Mouse (Mus musculus) mesoderm, embryonic 11.5 days (tissue): Measurements from ENCODE around the gene Plekhg2.
A peak's percentile ranks its signal among the peaks of the same experiment; 100 is the strongest.
"Not testable (repeated sequence)": the region's sequence is repeated elsewhere in the genome, so short reads cannot be mapped to it uniquely, and the experiment has no call there.

Experiments
- DNase-seq: peaks from one replicate; pipeline ENCODE4 v3.0.0-alpha.2; 2012; ENCODE audit warnings: low read depth, low spot score

The Plekhg2 gene

DNA sequence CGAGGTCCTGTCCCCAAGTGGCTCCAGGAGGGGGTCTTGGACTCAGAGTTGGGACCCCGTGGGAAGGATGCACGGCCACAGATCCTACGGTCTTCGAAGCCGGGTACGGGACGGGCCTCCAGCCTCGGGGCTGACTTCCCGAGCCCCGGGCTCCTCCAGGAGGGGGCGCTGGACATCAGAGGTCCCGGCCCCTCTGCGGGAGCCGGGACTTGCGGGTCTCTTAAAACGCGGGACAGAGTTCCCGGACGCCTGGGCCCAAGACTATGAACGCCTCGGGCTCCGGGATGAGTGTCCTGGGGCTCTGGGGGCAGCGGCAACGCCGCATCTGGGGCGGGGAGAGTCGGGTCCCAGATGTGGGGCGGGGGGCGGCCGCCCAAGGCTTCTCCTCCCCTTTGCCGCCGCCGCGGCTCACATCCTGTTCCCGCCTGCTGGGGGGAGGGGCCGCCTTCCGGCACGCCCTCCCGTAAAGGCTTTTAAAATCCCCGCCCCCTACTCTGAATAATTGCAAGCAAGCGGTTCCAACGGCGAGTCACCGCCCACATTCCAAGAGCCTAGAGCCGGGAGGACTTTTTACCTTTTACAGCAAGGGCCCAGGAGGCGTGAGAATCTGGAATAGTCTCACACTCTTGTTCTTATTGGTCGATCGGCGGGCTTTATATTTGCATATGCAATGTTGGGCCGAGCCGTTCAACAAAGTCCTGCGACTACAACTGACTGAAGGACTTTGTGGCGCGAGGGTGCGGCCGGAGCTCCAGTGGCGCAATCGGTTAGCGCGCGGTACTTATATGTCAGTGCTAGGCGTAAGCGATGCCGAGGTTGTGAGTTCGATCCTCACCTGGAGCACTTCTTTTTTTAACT lies at the start of gene Plekhg2:
Gene Plekhg2 (minus strand): TSS at position 349 of the 858 bp plus-strand sequence.
- peak; percentile 99 for DNase-seq

DNA sequence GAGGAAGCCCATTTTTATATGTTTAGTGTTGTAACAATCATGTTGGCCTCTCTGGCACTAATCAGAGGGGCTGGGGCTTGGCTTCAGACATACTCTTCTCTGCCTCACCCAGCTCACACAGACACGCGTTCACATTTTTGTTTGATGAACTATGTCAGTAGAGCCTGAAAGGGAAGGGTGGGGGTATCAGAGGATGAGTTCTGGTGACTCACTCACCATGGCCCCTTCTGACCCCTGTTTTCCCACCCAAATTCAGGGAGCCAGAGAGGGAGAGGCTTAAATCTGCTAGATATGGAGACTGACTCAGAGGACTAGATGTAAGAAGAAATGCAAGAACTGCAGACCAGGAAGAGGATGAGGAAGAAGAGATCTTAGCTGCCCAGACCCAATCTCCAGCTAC lies 47.0 kb upstream of the Plekhg2 start:
- no peak for DNase-seq

DNA sequence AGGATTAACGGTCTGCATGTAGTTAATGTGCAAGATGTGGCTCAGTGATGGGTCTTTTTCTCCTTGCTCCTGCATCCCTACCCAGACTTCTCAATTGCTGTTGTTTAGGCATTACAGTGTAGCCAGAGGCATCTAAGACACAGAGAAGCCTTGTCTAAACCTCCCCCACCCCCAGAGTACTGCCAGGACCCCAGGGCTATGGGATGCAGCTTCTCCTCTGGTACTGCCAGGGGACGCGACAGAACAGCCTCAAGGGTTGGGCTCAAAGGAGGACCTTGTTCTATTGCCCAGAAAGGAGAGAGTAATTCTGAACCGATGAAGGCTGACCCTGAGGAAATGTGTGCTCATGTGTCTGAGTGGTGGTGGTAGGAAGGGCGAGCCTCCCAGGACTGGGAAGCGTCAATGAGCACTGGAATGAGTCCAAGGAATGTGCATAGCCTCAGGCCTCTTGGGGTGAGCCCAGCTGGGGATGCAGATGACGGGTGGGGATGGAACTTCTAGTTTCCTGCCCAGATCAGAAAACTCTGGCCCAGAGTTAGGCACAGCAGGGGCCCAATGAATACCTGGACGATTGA lies 45.8 kb upstream of the Plekhg2 start:
- DNase-seq, result no peak

DNA sequence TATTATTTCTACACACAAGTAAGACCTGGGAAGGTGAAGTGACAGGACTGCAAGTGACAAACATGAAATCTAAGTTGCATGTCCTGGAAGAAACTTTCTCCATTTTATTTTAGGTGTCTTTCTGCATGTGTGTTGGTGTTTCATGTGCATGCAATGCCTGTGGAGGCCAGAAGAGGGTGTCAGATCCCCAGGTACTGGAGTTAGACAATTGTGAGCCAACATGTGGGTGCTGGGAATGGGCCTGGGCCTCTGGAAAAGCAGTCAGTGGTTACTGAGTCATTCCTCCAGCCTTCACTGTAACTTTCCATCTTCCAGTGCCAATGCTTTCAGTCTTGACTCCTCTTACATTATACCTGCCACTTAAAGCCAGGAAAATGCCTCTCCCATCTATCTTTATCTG lies 45.0 kb upstream of the Plekhg2 start:
- DNase-seq, result no peak

DNA sequence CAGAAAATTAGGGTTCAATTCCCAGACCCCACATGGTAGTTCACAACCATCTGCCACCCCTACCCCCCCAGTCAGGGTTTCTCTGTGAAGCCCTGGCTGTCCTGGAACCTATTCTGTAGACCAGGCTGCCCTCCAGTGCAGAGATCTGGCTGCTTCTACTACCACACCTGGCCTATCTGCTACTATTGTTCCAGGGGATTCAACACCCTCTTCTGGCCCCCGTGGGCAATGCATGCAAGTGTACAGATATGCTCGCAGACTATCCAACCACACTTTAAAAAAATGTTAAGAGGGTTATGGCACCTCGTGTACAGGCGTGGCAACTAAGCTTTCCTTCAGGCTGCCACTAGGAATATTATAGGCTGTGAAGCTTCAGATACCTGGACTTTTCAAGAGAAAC lies 40.4 kb upstream of the Plekhg2 start:
- DNase-seq, result no peak

DNA sequence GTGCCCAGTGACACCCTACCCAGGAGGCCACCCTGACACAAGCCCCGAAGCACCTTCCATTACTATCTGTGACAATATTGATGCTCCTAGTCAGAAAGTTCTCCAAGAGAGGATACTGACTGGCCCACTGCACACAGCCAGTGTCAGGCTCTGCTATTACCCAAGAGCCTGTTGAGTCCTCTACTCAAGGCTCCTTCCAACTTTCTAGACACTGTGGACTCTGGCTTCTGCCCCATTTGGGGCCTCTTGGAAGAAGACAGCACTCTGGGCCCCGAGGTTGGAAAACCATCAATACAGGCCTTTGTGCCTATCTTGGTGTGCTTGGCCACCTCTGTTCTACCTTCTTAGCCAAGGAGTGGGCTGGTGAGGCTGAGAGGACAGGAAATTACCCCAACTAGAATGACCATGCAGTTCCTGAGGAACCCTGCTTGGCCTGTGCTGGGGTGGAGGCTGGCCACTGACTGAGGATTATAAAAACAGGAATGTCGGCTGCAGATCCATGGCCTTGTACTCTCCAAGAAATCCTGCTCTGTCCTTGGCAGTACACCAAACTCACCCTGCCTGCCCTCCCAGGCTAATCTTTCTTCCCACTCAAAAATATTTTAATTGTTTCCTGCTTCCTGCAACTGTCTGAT lies 38.6 kb upstream of the Plekhg2 start:
- no peak for DNase-seq

DNA sequence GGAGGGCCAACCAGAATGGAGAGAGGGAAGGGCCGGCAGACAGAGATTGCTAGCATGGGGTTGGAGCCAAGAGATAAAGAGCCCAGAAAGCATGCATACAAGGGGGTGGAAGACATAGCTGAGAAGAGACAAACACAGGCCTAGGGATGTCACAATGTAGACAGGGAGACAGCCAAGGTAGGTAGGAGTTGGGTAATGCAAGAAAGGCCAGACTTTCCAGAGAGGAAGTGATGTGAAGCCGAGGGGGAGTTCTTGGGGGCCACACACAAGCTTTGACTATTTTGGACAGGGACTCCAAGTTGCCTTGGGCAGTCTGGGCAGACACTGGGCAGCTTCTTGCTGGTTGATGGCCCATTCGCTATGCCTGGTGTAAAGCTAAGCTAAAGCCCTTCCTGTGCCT lies 29.5 kb upstream of the Plekhg2 start:
- no peak for DNase-seq

DNA sequence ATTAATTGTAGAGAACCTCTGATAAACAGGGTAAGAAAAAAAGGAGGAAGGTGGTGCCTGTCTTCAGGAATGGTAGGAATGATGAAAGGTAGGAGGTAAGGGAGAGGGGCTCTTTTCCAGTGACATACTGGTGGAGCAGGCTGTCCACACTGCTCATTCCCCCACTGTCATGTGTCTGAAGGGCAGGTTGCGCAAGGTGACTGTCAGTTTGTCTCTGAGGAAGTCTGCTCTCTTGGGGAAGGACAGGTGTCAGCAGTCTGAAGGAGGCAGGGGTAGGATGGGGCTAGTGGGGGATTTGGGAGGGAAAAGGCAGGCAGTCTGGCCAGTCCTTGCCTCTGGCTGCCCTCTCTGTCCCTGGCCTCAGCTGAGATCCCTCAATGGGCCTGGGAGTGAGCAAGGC lies 28.6 kb upstream of the Plekhg2 start:
- no peak for DNase-seq

DNA sequence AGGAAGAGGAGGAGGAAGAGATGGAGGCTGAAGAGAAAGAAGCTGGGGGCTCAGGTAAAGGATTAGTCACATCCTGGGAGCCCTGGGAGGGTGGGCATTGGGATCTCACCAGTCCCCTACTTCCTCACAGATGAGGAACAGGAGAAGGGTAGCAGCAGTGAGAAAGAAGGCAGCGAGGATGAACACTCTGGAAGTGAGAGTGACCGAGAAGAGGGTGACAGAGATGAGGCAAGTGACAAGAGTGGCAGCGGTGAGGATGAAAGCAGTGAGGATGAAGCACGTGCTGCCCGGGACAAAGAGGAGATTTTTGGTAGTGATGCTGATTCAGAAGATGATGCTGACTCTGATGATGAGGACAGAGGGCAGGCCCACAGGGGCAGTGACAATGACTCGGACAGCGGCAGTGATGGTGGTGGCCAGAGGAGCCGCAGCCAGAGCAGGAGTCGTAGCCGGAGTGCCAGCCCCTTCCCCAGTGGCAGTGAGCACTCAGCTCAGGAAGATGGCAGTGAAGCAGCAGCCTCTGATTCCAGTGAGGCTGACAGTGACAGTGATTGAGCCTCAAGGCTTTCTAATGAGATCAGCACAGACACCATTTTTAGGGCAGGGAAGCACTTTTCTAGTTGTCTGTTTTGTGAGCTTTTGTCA lies 26.4 kb upstream of the Plekhg2 start:
- no peak for DNase-seq

DNA sequence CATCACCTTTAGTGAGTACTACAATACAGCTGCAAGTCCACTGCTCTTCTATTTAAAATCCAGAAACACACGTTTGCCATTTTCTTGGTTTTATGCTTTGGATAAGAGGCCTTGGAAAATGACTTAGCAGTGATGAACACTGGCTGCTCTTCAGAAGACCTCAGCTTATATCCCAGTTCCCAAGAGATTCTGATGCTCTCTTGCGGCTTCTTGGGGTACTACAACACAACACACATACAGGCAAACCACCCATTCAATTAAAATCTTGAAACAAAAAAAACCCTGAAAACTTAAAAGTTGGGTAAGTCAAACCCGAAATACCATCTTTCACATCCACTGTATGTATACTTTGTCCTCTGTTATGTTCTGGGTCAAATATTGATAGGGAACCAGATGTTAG lies 25.6 kb upstream of the Plekhg2 start:
- DNase-seq, result no peak

DNA sequence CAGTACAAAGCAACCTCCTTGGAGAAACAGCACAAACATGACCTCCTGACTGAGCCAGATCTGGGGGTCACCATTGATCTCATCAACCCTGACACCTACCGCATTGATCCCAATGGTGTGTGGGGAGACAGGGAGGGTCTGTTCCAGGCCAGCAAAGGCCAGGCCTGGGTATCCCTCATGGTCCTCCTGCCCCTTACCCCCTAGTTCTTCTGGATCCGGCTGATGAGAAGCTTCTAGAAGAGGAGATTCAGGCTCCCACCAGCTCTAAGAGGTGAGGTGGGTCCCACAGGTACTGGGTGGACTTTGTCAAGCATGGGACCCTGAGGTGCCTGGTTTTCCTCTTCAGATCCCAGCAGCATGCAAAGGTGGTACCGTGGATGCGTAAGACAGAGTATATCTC lies 23.0 kb upstream of the Plekhg2 start:
- no peak for DNase-seq

DNA sequence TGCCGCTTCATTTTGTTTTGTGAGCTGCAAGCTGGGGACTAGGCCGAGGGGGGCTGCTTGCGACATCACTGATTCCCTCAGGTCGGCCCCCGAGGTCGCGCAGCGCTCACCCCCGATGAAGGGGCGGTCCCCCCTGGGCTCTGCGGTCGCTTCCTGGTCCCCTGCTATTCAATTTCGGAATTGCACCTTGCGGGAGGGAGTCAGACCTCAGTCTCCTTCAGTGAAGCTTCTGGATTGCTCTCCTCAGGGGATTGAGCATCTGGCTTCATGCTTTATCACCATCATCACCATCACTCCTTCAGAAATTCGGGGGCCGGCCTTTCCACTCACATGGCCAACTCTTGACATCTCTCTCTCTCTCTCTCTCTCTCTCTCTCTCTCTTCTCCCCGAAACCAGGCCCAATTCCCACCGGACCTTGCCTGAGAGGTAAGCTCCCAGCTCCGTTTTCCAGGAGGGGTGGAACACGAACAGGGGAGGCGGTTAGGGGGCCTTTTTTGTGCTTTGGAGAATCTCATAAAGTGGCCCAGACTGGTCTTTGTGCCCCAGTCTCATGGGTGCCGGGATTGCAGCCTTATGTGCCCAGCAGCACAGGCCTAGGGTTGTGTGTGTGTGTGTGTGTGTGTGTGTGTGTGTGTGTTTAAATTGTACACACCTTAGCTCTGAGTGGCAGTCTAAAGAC lies 21.0 kb upstream of the Plekhg2 start:
- no peak for DNase-seq

DNA sequence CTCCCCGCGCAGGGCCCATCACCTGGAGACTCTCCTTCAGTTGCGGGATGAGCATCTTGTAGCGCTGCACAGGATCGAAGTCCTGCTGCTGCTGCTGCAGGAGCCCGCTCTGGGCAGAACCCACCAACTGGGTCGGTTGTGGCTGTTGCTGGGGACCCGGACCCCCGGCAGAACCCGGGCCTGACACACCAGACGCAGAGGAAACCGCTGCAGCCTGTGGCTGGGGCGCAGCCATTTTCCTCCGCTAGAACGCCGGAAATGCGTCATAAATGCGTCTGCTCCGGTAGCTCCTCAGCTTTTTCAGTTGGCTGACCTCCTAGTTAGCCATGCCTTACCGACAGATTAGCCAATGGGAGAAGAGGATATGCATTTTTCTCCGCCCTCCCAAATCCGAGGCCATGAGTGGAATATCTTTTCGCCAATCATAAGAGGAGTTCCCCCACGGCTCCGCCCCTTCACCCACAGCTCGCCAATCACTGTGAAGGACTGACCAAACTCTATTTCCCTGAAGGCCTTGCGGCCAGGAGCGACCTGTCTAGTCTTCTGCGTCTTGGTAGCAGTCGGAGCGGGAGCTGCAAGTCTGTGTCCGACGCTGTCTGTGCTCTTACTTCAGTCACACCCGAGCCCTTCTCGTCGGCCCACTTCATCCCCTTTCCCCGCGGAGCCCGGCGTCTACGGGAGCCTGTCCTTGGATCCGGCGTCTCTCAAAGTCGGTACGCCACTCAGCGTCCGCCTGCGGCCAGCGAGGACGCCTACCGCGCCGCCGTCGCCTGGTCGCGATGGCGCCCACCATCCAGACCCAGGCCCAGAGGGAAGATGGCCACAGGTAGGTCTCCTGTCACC lies 20.3 kb upstream of the Plekhg2 start, which contains the start of the genes Med29 and Paf1:
Gene Med29 (minus strand): TSS at position 280 of the 843 bp plus-strand sequence.
Gene Paf1 (plus strand): TSS at position 523 of the 843 bp plus-strand sequence.
- peak; percentile 99 for DNase-seq

DNA sequence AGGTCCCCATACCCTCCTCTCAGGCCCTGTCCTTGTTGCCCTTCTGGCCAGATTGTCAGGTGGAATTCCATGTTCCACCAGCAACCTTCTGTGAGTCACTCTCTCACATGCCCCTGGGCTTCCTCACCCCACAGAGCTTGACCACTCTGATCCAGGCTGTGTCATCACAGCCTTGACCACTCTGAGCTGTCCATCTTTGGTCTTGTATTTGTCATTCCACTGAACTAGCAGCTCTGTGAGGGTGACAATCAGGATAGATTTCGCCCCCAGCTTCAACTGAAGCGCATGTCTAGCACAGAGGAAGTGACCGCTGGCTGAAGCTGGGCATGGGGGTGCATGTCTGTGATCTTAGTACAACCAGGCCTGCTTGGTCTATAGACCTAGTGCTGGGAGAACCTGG lies 17.9 kb upstream of the Plekhg2 start:
- no peak for DNase-seq

DNA sequence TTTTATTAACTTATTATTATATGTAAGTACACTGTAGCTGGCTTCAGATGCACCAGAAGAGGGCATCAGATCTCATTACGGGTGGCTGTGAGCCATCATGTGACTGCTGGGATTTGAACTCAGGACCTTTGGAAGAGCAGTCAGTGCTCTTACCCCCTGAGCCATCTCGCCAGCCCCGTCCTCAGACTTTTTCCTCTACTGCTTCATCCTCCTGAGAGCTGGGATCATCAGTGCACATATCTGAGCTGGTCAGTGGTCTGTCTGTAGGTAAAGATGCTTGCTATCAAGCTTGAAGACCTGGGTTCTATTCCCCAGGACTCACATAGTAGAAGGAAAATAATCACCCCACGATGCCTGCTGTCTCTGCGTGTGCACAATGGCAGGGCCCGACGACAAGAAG lies 15.0 kb upstream of the Plekhg2 start:
- not testable (repeated sequence) for DNase-seq

DNA sequence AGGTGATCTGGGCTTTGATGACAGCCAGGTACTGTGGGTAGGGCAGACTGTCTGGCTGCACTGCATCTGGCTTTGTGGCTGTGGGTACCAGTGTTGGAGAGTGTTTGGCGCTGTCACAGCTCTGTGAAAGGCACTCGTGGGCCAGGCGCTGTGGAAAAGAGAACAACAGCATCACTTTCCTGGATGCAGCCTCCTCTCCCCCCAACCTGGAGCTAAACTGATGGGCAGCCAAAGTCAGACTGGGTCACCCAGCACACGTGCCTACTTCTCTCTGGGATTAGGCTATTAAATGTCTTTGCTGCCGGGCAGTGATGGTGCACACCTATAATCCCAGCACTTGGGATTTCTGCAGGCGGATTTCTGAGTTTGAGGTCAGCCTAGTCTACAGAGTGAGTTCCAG lies 14.5 kb upstream of the Plekhg2 start:
- not testable (repeated sequence) for DNase-seq

DNA sequence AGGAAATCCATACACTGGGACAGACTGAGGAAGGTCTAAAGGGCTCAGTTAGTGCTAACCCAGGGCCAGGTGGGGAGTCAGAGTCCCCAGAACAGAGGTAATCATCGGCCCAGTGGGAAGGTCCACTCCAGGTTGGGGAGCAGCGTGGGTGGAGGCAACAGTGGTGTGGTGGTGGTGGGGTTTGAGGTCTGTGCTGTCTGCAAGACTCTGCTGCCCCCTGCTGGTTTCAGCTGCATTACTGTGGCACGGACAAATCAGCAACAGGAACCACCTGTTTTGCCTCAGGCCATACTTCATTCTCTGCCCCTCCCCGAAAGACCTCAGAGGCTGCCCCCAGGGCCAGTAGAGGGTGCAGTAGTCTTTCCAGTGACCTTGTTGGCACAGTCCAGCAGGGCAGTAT lies 14.1 kb upstream of the Plekhg2 start:
- peak; percentile 90 for DNase-seq

DNA sequence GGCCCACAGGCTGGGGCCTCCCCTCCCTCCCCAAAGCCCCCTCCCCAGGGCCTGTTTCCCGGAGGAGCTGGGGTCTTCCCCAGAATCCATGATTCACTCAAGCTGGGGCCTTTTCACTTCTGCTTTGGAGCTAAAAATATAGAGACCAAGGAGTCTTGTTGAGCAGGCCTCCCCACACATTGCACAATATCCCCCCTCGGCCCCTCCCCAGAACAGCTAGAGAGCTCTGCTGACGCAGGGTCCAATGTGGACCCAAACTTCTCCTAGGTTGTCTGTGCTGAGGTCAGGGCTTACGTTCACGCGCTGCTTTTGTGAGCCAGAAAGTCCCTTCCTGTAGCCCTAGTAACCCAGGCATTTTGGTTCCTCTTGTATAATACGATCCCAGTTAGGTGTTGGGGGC lies 13.6 kb upstream of the Plekhg2 start:
- no peak for DNase-seq

DNA sequence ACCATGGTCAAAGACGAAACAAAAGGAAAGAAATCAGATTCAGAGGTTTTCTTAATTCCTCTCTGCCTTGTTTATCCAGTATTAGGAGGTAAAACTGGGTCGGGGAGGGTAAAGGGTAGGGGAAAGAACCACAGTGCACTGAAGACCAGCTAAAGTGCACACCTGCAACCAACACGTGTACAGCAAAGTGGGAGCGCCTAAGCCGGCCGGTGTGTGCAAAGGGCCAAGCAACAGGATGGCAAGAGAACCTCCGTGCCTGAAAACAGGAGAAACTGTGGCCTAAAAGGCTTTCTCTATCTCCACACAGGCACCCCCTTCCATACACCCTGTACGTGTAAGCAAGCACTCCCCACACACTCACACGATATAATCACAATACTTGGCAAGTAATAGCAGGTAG lies 12.8 kb upstream of the Plekhg2 start:
- no peak for DNase-seq

DNA sequence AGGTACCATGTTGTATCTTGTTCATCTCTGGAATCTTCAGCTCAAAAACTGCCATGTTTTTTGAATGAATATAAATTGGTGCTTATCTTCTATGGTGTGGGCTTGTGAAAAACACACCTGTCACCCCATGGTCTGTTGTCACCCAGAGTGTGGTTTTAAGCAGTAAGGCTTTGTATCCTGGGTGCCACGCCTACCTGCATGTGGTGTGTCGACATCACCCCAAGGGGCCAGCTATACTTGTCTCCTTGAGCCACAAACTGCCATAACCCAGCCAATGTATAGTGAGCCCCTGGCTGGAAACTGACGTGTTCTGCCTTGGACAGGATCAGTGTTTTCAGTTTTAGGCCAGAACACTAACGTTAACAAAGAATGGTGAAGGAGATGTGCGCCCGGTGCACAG lies 11.8 kb upstream of the Plekhg2 start:
- DNase-seq, result no peak

DNA sequence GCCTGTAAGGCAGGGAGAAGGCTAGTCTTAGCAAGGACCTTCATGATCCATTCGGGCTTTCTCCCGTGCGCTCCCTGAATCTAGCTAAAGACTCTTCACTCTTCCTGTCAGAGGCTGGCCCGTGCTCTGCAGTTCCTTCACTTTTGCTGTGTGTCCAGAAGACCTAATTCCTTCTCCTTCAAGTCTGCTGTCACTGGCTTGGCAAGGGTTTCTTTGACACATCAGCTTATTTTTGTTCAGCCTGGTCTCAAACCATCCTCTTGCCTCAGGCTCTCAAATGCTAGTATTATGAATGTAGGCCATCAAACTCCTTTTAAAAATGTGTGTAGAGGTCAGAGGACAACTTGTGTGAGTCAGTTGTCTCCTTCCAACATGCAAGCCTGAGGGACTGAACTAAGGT lies 11.2 kb upstream of the Plekhg2 start:
- DNase-seq, result no peak
